Mouse (Mus musculus): ENCODE measurements at regions not wholly inside any gene's neighbourhood (a gene's known extent, or its start where the extent isn't known, plus 50 kb on each side); places are given as distances from the start of the nearest gene placed in this dataset.

DNA sequence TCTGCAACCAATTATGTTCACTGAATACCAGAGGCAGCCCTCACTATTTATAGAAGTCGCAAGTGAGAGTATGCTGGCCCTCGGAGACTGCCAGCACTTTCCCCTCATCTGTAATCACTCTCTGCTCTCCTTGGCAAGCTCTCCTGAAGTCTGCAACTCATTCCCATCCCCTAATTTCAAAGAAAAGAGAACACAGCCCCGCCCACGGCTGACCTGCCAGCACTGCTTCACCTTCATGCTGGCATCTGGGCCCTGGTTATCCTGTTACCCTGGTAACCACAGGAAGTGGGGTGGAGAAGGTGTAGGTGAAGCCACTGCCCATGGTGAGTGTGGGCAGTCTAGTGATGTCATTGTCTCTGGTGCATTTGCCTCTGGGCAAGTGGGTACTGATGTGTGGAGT, 77.5 kb upstream of the Intu start:
- DNase-seq (ENCODE audit: low spot score in 2 of 2): no peak

DNA sequence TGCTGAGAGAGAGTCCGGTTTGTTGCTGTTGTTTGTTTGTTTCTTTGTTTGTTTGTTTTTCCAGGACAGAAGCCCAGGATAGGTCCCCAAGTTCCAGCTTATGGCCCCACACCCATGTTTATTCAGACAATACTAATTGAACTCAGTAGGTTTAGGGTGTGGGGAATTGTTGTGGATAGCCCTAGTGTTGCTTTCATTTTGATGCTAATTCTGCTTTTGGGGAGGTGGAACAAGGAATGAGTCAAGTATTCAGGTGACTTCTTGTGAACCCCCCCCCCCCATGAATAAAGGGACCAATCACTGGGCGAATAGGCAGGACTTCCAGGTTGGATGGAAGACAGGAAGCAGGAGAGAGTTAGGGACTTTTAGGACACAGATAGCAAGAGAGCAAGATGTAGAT, 75.0 kb upstream of the Intu start:
- DNase-seq (ENCODE audit: low spot score in 2 of 2): no peak

DNA sequence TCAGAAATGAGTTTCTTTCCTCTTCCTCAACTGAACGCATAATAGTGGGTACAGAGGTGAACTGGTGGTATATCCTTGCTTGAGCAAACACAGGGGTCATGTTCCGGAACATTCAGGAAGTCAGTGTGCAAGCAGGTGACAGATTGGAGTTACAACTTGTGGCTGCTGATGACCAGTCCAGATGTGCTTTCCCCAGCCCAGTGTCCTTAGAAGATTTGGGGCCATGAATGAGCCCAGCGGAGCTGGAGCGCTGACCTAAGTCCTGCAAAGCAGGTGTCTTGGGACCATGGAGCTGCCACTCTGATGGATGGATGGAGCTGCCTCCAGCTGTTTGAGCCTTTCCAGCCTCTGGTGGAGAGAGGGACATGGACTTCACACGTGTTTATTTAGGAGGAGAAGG, 72.6 kb upstream of the Intu start:
- DNase-seq (ENCODE audit: low spot score in 2 of 2): no peak

DNA sequence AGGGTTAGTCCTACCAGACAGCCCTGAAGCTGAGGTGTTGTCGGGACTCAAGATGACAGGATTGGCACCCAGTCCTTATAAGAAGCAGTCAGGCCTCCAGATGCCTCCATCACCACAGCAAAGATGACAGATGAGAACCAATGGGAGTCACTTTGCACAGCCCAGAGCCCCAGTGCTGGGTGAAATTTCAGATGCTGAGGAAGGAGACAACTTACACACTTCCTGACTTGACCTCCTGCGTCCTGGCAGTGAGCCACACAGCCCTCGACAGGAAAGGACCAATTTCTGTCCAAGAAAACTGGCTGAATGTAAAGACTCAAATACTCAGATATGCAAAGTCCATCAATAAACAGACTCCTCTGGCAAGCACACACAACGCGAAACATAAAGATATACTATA, 67.6 kb upstream of the Intu start:
- no peak for DNase-seq (ENCODE audit: low spot score in 2 of 2)

DNA sequence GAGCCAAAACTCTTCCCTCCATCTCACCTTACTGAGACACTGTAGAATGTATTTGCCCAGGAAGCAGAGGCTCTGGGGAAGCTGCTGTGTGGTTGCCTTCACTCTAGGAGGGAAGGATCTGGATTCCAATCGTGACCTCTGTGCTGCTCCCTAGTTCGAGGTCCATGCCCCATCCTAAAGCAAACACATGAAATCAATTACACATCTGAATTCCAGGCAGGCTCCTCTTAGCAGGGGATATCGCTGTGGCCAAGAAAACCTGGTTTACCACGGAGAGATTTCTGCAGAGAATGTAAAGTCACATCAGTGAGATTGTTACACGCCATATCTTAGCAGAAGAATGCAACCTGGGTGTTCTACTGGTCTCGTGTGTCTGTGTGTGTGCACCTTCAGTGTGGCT, 61.0 kb upstream of the Intu start:
- DNase-seq (ENCODE audit: low spot score in 2 of 2): no peak

DNA sequence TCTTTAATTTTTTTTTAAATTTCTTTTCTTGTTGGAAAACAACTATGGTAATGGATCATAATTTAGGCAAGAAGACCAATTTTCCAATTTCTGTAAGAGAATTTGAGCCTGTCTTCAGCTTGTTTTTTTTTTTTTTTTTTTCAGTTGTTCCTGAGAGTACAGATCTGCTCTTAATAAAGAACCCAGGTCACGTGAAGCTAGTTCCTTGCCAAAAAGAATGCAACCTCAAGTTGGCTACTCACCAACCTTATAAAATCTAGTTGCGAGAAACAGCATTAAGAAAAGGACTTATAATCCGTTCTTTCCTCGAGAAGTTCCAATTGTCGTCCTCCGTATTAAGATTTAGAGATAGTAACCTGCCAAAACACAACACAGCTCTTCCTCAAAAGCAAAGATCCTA, 58.3 kb upstream of the Intu start:
- DNase-seq (ENCODE audit: low spot score in 2 of 2): no peak

DNA sequence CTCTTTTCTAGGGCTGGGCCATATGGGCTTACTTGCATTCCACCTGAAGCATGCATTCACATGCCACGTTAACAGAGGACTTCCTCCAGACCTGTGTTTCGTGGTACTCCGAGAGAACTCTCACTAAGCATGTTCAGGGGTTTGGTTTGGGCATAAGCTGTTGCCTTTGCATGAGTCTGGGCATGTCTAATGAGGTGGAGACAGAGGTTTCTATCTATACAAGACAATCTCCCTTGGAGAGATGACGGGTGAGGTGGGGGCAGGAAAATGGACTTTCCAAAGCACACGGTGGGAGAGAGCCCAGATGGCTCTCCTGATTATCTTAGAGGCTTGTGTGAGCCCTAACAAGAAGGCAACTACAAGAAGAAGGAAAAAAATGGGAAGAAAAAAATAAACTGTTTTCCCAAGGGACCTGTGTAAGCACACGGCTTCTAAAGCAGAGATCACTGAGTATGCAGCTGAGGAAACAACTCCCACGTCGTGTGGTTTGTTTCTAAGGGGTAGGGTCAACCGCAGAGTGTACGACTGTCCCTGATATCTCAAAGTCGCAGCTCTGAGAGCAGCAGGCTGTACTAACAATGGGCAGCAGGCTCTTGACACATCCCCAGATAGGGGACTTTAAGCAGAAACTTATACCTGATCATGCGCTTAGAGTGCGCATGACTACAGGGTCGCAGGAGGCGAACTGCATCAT, 50.7 kb upstream of the Intu start:
- no peak for DNase-seq (ENCODE audit: low spot score in 2 of 2)
